Mouse (Mus musculus) kidney, postnatal 4 days (tissue): ENCODE measurements around the gene Ddc.

Experiments
- DNase-seq, 2 experiments: peaks; one replicate each; pipeline ENCODE4 v3.0.0; 2021; ENCODE audit warnings: mixed read lengths in 2 of 2

The Ddc gene

GRCm38 (mm10) chr11:11904995-11905394 lies 7.1 kb upstream of the Ddc start:
- no peak for DNase-seq

GRCm38 (mm10) chr11:11901509-11901908 lies 3.6 kb upstream of the Ddc start:
- DNase-seq = no peak

GRCm38 (mm10) chr11:11898496-11898895 lies 552 bp upstream of the Ddc start:
- DNase-seq = no peak

GRCm38 (mm10) chr11:11895479-11895878 lies 2.5 kb downstream of the Ddc start:
- DNase-seq = no peak

- DNase-seq = no peak
Measured at GRCm38 (mm10) chr11:11893769-11894168, 4.2 kb downstream of the Ddc start.

- DNase-seq = no peak
Measured at GRCm38 (mm10) chr11:11892993-11893602, 4.8 kb downstream of the Ddc start.

GRCm38 (mm10) chr11:11891832-11892231 lies 6.1 kb downstream of the Ddc start:
- DNase-seq = no peak

GRCm38 (mm10) chr11:11890139-11890741 lies 7.7 kb downstream of the Ddc start:
- DNase-seq = no peak

GRCm38 (mm10) chr11:11888727-11889126 lies 9.2 kb downstream of the Ddc start:
- DNase-seq = no peak

GRCm38 (mm10) chr11:11888051-11888450 lies 9.9 kb downstream of the Ddc start:
- DNase-seq = no peak

- no peak for DNase-seq
Measured at GRCm38 (mm10) chr11:11886403-11886998, 11.4 kb downstream of the Ddc start.

GRCm38 (mm10) chr11:11885921-11886320 lies 12.0 kb downstream of the Ddc start:
- DNase-seq = no peak

GRCm38 (mm10) chr11:11885246-11885643 lies 12.7 kb downstream of the Ddc start:
- no peak for DNase-seq

GRCm38 (mm10) chr11:11884533-11885245 lies 13.3 kb downstream of the Ddc start:
- no peak for DNase-seq

GRCm38 (mm10) chr11:11881783-11882155 lies 16.2 kb downstream of the Ddc start:
- no peak for DNase-seq

- DNase-seq = no peak
Measured at GRCm38 (mm10) chr11:11881026-11881782, 16.7 kb downstream of the Ddc start.

GRCm38 (mm10) chr11:11880351-11880750 lies 17.6 kb downstream of the Ddc start:
- DNase-seq = no peak

GRCm38 (mm10) chr11:11879699-11880002 lies 18.3 kb downstream of the Ddc start:
- DNase-seq = no peak

GRCm38 (mm10) chr11:11878981-11879698 lies 18.8 kb downstream of the Ddc start:
- DNase-seq = peak; percentile 29 to 37

GRCm38 (mm10) chr11:11878278-11878980 lies 19.5 kb downstream of the Ddc start:
- peak in 1 of 2 experiments; percentile 51 for DNase-seq

- DNase-seq = no peak
Measured at GRCm38 (mm10) chr11:11877891-11878277, 20.1 kb downstream of the Ddc start.

- DNase-seq = no peak
Measured at GRCm38 (mm10) chr11:11876366-11876765, 21.6 kb downstream of the Ddc start.
